Comparison of ENCODE assay signal across 2 mouse cellular contexts in the genomic region with DNA sequence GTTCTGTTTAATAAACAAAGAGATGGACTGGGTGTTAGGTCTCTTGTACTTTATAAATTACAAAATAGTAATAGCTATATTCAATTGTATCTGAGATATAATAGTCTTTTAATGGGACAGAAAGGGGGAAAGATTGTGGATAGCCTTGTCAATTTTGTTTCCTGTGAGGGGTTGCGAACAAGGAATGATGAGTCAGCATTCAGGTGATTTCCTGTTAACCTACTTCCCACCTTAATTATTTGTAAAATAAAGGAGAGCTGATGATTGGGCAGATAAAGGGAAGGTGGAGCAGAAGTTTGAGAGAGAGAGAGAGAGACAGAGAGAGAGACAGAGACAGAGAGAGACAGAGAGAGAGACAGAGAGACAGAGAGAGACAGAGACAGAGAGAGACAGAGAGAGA.
DNase-seq lines count a peak whose midpoint lies in the region; TF ChIP-seq lines count a peak whose summit lies in the region.
"Not testable (repeated sequence)": the region's sequence is repeated elsewhere in the genome, so short reads cannot be mapped to it uniquely, and the experiment has no call there.

No protein-coding gene starts in this region.

- not testable (repeated sequence) for TF ChIP-seq CTCF in MEL (IDR thresholded peaks at IDR 0.05 in 2 of 3, conservative IDR thresholded peaks at IDR 0.05 in 1 of 3; ENCODE audit: control insufficient read depth in 1 of 3, insufficient read depth in 1 of 3, low read depth in 2 of 3, low read length in 3 of 3, poor library complexity in 1 of 3, severe bottlenecking in 1 of 3)

- H3K27me3 ChIP-seq in MEL (ENCODE audit: control insufficient read depth in 1 of 2, insufficient read depth in 2 of 2, low read length in 2 of 2), result not testable (repeated sequence)

- in situ Hi-C loops in ES-E14 (cut with MboI; ENCODE audit: low sequenced_read_pairs in 2 of 2, unreplicated experiment in 2 of 2), result not testable (repeated sequence)

- not testable (repeated sequence) for TF ChIP-seq RAD21 in MEL (IDR thresholded peaks at IDR 0.05; ENCODE audit: low read depth, low read length)

- DNase-seq in ES-E14 (ENCODE audit: low read depth, low spot score); MEL (ENCODE audit: low read depth, low spot score): not testable (repeated sequence)

- not testable (repeated sequence) for TF ChIP-seq POLR2A in MEL (IDR thresholded peaks at IDR 0.05; ENCODE audit: control insufficient read depth in 1 of 2, insufficient read depth in 1 of 2, low read depth in 1 of 2, low read length in 2 of 2, poor library complexity in 1 of 2)

- H3K27ac ChIP-seq in ES-E14 (ENCODE audit: insufficient read depth, low read depth, low read length, poor library complexity, severe bottlenecking); MEL (ENCODE audit: control insufficient read depth, low read depth, low read length): not testable (repeated sequence)

- H3K4me1 ChIP-seq in ES-E14 (ENCODE audit: control insufficient read depth in 2 of 2, insufficient read depth in 2 of 2, low read length in 2 of 2, poor library complexity in 1 of 2); MEL (ENCODE audit: control insufficient read depth in 1 of 2, insufficient read depth in 2 of 2, low read length in 2 of 2): not testable (repeated sequence)

- H3K4me3 ChIP-seq in ES-E14 (ENCODE audit: insufficient read depth in 1 of 2, low read depth in 1 of 2, low read length in 2 of 2, poor library complexity in 1 of 2, severe bottlenecking in 1 of 2); MEL (ENCODE audit: control insufficient read depth in 1 of 2, insufficient read depth in 1 of 2, low read depth in 2 of 2, low read length in 2 of 2): not testable (repeated sequence)

- H3K79me2 ChIP-seq in MEL (ENCODE audit: control insufficient read depth, insufficient read depth, low read length, poor library complexity), result not testable (repeated sequence)

- not testable (repeated sequence) for H3K36me3 ChIP-seq in ES-E14 (ENCODE audit: control insufficient read depth, insufficient read depth, low read length, poor library complexity, severe bottlenecking); MEL (ENCODE audit: control insufficient read depth in 1 of 2, insufficient read depth in 2 of 2, low read length in 2 of 2)

- TF ChIP-seq EP300 in MEL (IDR thresholded peaks at IDR 0.05; ENCODE audit: low read depth in 1 of 2, low read length in 2 of 2), result not testable (repeated sequence)

- H3K9ac ChIP-seq in ES-E14 (ENCODE audit: insufficient read depth, low read depth, low read length, poor library complexity, severe bottlenecking); MEL (ENCODE audit: control insufficient read depth, low read depth, low read length, poor library complexity, severe bottlenecking): not testable (repeated sequence)

- not testable (repeated sequence) for H3K9me3 ChIP-seq in ES-E14 (ENCODE audit: control insufficient read depth, insufficient read depth, low read depth, low read length); MEL (replicated peaks; ENCODE audit: insufficient read depth, low read length)

TF ChIP-seq in ES-E14, 5 proteins besides CTCF, POLR2A, EP300 and RAD21:
- peak; percentile 82 for TF ChIP-seq MAFK (IDR thresholded peaks at IDR 0.05; ENCODE audit: insufficient read depth, low read depth, low read length)

TF ChIP-seq in MEL, 35 proteins besides CTCF, POLR2A, EP300 and RAD21:
- TF ChIP-seq MAFK (IDR thresholded peaks at IDR 0.05; ENCODE audit: borderline replicate concordance, low read depth, low read length), result peak; percentile 72; the same call in 1 of the 2 replicates
